Mouse (Mus musculus): ENCODE data around the gene Pdzrn3. TPM values are rescaled to one million over a fixed set of nuclear protein-coding genes. Genes with fewer than 3 reads are reported as not detected.

Pdzrn3 gene
- polyA plus RNA-seq, 1 experiment from 2014 or later = 25.8 TPM

GRCm38 (mm10) chr6:101263544-101263943, 114.2 kb downstream of the Pdzrn3 start:
- Histone ChIP-seq H3K9me3 (no peaks in the 10 kb centered on the region), H3K4me3 (no peak overlapping the region), H3K9ac (no peak overlapping the region), H3K27ac (replicated peaks) (no peak overlapping the region), H3K4me1 (replicated peaks) (peaks cover 13% of the 10 kb centered on the region), H3K27me3 (no peaks in the 10 kb centered on the region), H3K36me3 (no peaks in the 10 kb centered on the region), H3K4me2 (no peak overlapping the region)
- 8% methylated on average over 4 of the region's 4 CpGs for WGBS
- no peak for ATAC-seq (ENCODE audit: low FRiP score, low read depth)

GRCm38 (mm10) chr6:101261513-101261912, 116.2 kb downstream of the Pdzrn3 start:
- Histone ChIP-seq H3K27me3 (no peaks in the 10 kb centered on the region), H3K4me2 (no peak overlapping the region), H3K9me3 (no peaks in the 10 kb centered on the region), H3K36me3 (no peaks in the 10 kb centered on the region), H3K9ac (no peak overlapping the region), H3K4me3 (no peak overlapping the region), H3K27ac (replicated peaks) (no peak overlapping the region), H3K4me1 (replicated peaks) (peaks cover 13% of the 10 kb centered on the region)
- 6% methylated on average over 4 of the region's 4 CpGs for WGBS
- no peak for ATAC-seq (ENCODE audit: low FRiP score, low read depth)

- H3K9ac ChIP-seq = no peak overlapping the region
- H3K4me1 ChIP-seq (replicated peaks) = peaks cover 13% of the 10 kb centered on the region
- no peak overlapping the region for H3K4me3 ChIP-seq
- H3K9me3 ChIP-seq = no peaks in the 10 kb centered on the region
- no peak for ATAC-seq (ENCODE audit: low FRiP score, low read depth)
- no peaks in the 10 kb centered on the region for H3K27me3 ChIP-seq
- no peak overlapping the region for H3K27ac ChIP-seq (replicated peaks)
- 51% methylated on average over 5 of the region's 5 CpGs for WGBS
- H3K4me2 ChIP-seq = no peak overlapping the region
- no peaks in the 10 kb centered on the region for H3K36me3 ChIP-seq
Measured at GRCm38 (mm10) chr6:101259411-101259810, 118.3 kb downstream of the Pdzrn3 start.

GRCm38 (mm10) chr6:101257418-101257817, 120.3 kb downstream of the Pdzrn3 start:
- no peak overlapping the region for H3K27ac ChIP-seq (replicated peaks)
- H3K9me3 ChIP-seq = no peaks in the 10 kb centered on the region
- H3K4me3 ChIP-seq = no peak overlapping the region
- H3K36me3 ChIP-seq = no peaks in the 10 kb centered on the region
- no peak for ATAC-seq (ENCODE audit: low FRiP score, low read depth)
- no peaks in the 10 kb centered on the region for H3K27me3 ChIP-seq
- no peak overlapping the region for H3K4me2 ChIP-seq
- peaks cover 8% of the 10 kb centered on the region for H3K4me1 ChIP-seq (replicated peaks)
- H3K9ac ChIP-seq = no peak overlapping the region
- WGBS = 90% methylated on average over 6 of the region's 6 CpGs

GRCm38 (mm10) chr6:101254652-101255051, 123.0 kb downstream of the Pdzrn3 start:
- Histone ChIP-seq H3K36me3 (no peaks in the 10 kb centered on the region), H3K4me3 (no peak overlapping the region), H3K27me3 (no peaks in the 10 kb centered on the region), H3K9ac (no peak overlapping the region), H3K4me2 (no peak overlapping the region), H3K4me1 (replicated peaks) (peaks cover 26% of the 10 kb centered on the region), H3K9me3 (no peaks in the 10 kb centered on the region), H3K27ac (replicated peaks) (no peak overlapping the region)
- 31% methylated on average over 4 of the region's 4 CpGs for WGBS
- ATAC-seq (ENCODE audit: low FRiP score, low read depth) = no peak

- H3K27me3 ChIP-seq = no peaks in the 10 kb centered on the region
- H3K4me1 ChIP-seq (replicated peaks) = peaks cover 26% of the 10 kb centered on the region
- no peak for ATAC-seq (ENCODE audit: low FRiP score, low read depth)
- H3K4me2 ChIP-seq = no peak overlapping the region
- no peaks in the 10 kb centered on the region for H3K9me3 ChIP-seq
- no peak overlapping the region for H3K9ac ChIP-seq
- no peak overlapping the region for H3K27ac ChIP-seq (replicated peaks)
- WGBS = 33% methylated on average over 12 of the region's 12 CpGs
- H3K36me3 ChIP-seq = no peaks in the 10 kb centered on the region
- no peak overlapping the region for H3K4me3 ChIP-seq
Measured at GRCm38 (mm10) chr6:101251916-101252603, 125.6 kb downstream of the Pdzrn3 start.

- H3K4me1 ChIP-seq (replicated peaks) = peaks cover 26% of the 10 kb centered on the region
- no peak overlapping the region for H3K9ac ChIP-seq
- no peak overlapping the region for H3K4me3 ChIP-seq
- H3K36me3 ChIP-seq = no peaks in the 10 kb centered on the region
- H3K4me2 ChIP-seq = no peak overlapping the region
- 0 out of 2 replicates have a peak, but pooled peaks have one; percentile 37 for ATAC-seq (ENCODE audit: low FRiP score, low read depth)
- H3K27me3 ChIP-seq = no peaks in the 10 kb centered on the region
- 38% methylated on average over 5 of the region's 5 CpGs for WGBS
- no peak overlapping the region for H3K27ac ChIP-seq (replicated peaks)
- no peaks in the 10 kb centered on the region for H3K9me3 ChIP-seq
Measured at GRCm38 (mm10) chr6:101251160-101251559, 126.5 kb downstream of the Pdzrn3 start.

GRCm38 (mm10) chr6:101246137-101246536, 131.6 kb downstream of the Pdzrn3 start:
- no peak overlapping the region for H3K27ac ChIP-seq (replicated peaks)
- H3K9me3 ChIP-seq = no peaks in the 10 kb centered on the region
- 69% methylated on average over 4 of the region's 4 CpGs for whole genome bisulfite sequencing
- no peaks in the 10 kb centered on the region for H3K36me3 ChIP-seq
- H3K4me1 ChIP-seq (replicated peaks) = peaks cover 5% of the 10 kb centered on the region
- no peak overlapping the region for H3K4me2 ChIP-seq
- ATAC-seq (ENCODE audit: low FRiP score, low read depth) = no peak
- no peak overlapping the region for H3K9ac ChIP-seq
- no peaks in the 10 kb centered on the region for H3K27me3 ChIP-seq
- H3K4me3 ChIP-seq = no peak overlapping the region

- Histone ChIP-seq H3K9me3 (no peaks in the 10 kb centered on the region), H3K27ac (replicated peaks) (no peak overlapping the region), H3K36me3 (no peaks in the 10 kb centered on the region), H3K4me2 (no peak overlapping the region), H3K9ac (no peak overlapping the region), H3K4me3 (no peak overlapping the region), H3K4me1 (replicated peaks) (no peaks in the 10 kb centered on the region), H3K27me3 (no peaks in the 10 kb centered on the region)
- no peak for ATAC-seq (ENCODE audit: low FRiP score, low read depth)
- WGBS = 90% methylated on average over 3 of the region's 3 CpGs
Measured at GRCm38 (mm10) chr6:101244355-101244754, 133.3 kb downstream of the Pdzrn3 start.

GRCm38 (mm10) chr6:101243189-101243815, 134.4 kb downstream of the Pdzrn3 start:
- Histone ChIP-seq H3K9ac (no peak overlapping the region), H3K9me3 (no peaks in the 10 kb centered on the region), H3K27me3 (no peaks in the 10 kb centered on the region), H3K4me2 (no peak overlapping the region), H3K36me3 (no peaks in the 10 kb centered on the region), H3K27ac (replicated peaks) (no peak overlapping the region), H3K4me3 (no peak overlapping the region), H3K4me1 (replicated peaks) (no peaks in the 10 kb centered on the region)
- WGBS = 76% methylated on average over 7 of the region's 7 CpGs
- no peak for ATAC-seq (ENCODE audit: low FRiP score, low read depth)

- no peak overlapping the region for H3K9ac ChIP-seq
- H3K9me3 ChIP-seq = no peaks in the 10 kb centered on the region
- 21% methylated on average over 5 of the region's 5 CpGs for WGBS
- no peak for ATAC-seq (ENCODE audit: low FRiP score, low read depth)
- no peaks in the 10 kb centered on the region for H3K27me3 ChIP-seq
- H3K4me2 ChIP-seq = no peak overlapping the region
- no peak overlapping the region for H3K27ac ChIP-seq (replicated peaks)
- no peaks in the 10 kb centered on the region for H3K36me3 ChIP-seq
- peaks cover 33% of the 10 kb centered on the region for H3K4me1 ChIP-seq (replicated peaks)
- no peak overlapping the region for H3K4me3 ChIP-seq
Measured at GRCm38 (mm10) chr6:101236641-101237246, 141.0 kb downstream of the Pdzrn3 start.

- H3K4me2 ChIP-seq = no peak overlapping the region
- H3K9ac ChIP-seq = no peak overlapping the region
- H3K4me3 ChIP-seq = no peak overlapping the region
- no peaks in the 10 kb centered on the region for H3K9me3 ChIP-seq
- no peak for ATAC-seq (ENCODE audit: low FRiP score, low read depth)
- peaks cover 33% of the 10 kb centered on the region for H3K4me1 ChIP-seq (replicated peaks)
- 20% methylated on average over 7 of the region's 7 CpGs for WGBS
- H3K27ac ChIP-seq (replicated peaks) = no peak overlapping the region
- no peaks in the 10 kb centered on the region for H3K36me3 ChIP-seq
- H3K27me3 ChIP-seq = no peaks in the 10 kb centered on the region
Measured at GRCm38 (mm10) chr6:101236230-101236629, 141.5 kb downstream of the Pdzrn3 start.

All from hindbrain, embryonic 15.5 days (tissue).